Mouse (Mus musculus) cortical plate, adult 2 months (tissue): ENCODE results near the gene Snrpf.

Experiments used
- CTCF ChIP-seq: fragments of 200-500 bp; IDR thresholded peaks from 2 replicates; pipeline ENCODE4 v1.5.1; 2011; ENCODE audit warnings: mild to moderate bottlenecking, control low read depth, low read length; ENCODE audit not compliant: insufficient read depth; ENCODE audit errors: extremely low read depth
- POLR2A ChIP-seq: fragments of 200-500 bp; IDR thresholded peaks from 2 replicates; pipeline ENCODE4 v1.6.1; 2011; ENCODE audit warnings: mild to moderate bottlenecking, low read length, control low read depth; ENCODE audit not compliant: insufficient read depth; ENCODE audit errors: extremely low read depth

DNA sequence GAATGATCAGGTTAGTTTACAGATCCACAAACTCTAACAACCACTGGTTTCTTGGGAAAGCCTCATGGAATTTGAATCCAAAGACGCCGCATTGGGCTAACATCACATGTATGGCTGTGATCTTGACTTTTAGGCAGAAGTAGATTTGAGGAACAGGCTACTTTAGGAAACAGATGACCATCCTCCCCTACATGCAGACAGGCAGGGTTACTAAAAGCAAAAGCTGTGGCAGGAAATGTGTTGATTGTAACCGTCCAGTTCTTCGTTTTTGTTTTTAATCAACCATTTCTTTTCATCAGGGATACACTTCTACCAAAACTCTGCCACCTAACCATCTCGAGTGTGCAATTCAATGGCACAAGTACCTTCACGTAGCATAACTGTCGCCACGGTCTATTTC is 13.5 kb downstream of the Snrpf start:
- TF ChIP-seq CTCF = no peak
- no peak for TF ChIP-seq POLR2A
